Mouse (Mus musculus): ENCODE measurements around the gene Tmem145. TPM values are rescaled to one million over a fixed set of nuclear protein-coding genes. Genes with fewer than 3 reads are reported as not detected.

Tmem145 gene
- polyA plus RNA-seq, 1 experiment from 2014 or later, result 10.6 TPM

GRCm38 (mm10) chr7:25288011-25288410 lies 17.9 kb upstream of the Tmem145 start:
- 99% methylated on average over 12 of the region's 12 CpGs for WGBS
- H3K27ac ChIP-seq (ENCODE audit: low read depth, low read length), result no peak overlapping the region
- ATAC-seq (ENCODE audit: low FRiP score) (no peak), DNase-seq (ENCODE audit: low spot score) (no peak)
- no peak overlapping the region for H3K9ac ChIP-seq (ENCODE audit: low read depth, low read length)
- peaks cover 17% of the 10 kb centered on the region for H3K4me1 ChIP-seq (replicated peaks; ENCODE audit: control insufficient read depth, insufficient read depth, low read length)
- H3K36me3 ChIP-seq (ENCODE audit: control insufficient read depth, insufficient read depth, low read length), result peaks cover 38% of the 10 kb centered on the region
- H3K9me3 ChIP-seq (ENCODE audit: control insufficient read depth, low read length), result no peaks in the 10 kb centered on the region
- no peaks in the 10 kb centered on the region for H3K27me3 ChIP-seq (ENCODE audit: control insufficient read depth, insufficient read depth, low read length)
- H3K4me2 ChIP-seq (replicated peaks; ENCODE audit: low read depth, low read length), result no peak overlapping the region
- no peak overlapping the region for H3K4me3 ChIP-seq (ENCODE audit: low read depth, low read length)

- peaks cover 42% of the 10 kb centered on the region for H3K36me3 ChIP-seq (ENCODE audit: control insufficient read depth, insufficient read depth, low read length)
- no peak overlapping the region for H3K27ac ChIP-seq (ENCODE audit: low read depth, low read length)
- H3K27me3 ChIP-seq (ENCODE audit: control insufficient read depth, insufficient read depth, low read length), result no peaks in the 10 kb centered on the region
- H3K9me3 ChIP-seq (ENCODE audit: control insufficient read depth, low read length), result no peaks in the 10 kb centered on the region
- 96% methylated on average over 3 of the region's 3 CpGs for WGBS
- peaks cover 11% of the 10 kb centered on the region for H3K4me1 ChIP-seq (replicated peaks; ENCODE audit: control insufficient read depth, insufficient read depth, low read length)
- DNase-seq (ENCODE audit: low spot score) (no peak), ATAC-seq (ENCODE audit: low FRiP score) (no peak)
- H3K4me2 ChIP-seq (replicated peaks; ENCODE audit: low read depth, low read length), result no peak overlapping the region
- no peak overlapping the region for H3K4me3 ChIP-seq (ENCODE audit: low read depth, low read length)
- H3K9ac ChIP-seq (ENCODE audit: low read depth, low read length), result no peak overlapping the region
Measured at GRCm38 (mm10) chr7:25288721-25289120, 17.2 kb upstream of the Tmem145 start.

- DNase-seq (ENCODE audit: low spot score), result no peak
- Histone ChIP-seq H3K4me1 (replicated peaks; ENCODE audit: control insufficient read depth, insufficient read depth, low read length) (peaks cover under 1% of the 10 kb centered on the region; the same call in 1 of the 2 replicates), H3K9me3 (ENCODE audit: control insufficient read depth, low read length) (no peaks in the 10 kb centered on the region), H3K27me3 (ENCODE audit: control insufficient read depth, insufficient read depth, low read length) (no peaks in the 10 kb centered on the region), H3K4me3 (ENCODE audit: low read depth, low read length) (no peak overlapping the region), H3K4me2 (replicated peaks; ENCODE audit: low read depth, low read length) (no peak overlapping the region), H3K27ac (ENCODE audit: low read depth, low read length) (no peak overlapping the region), H3K36me3 (ENCODE audit: control insufficient read depth, insufficient read depth, low read length) (peaks cover 42% of the 10 kb centered on the region), H3K9ac (ENCODE audit: low read depth, low read length) (no peak overlapping the region)
- ATAC-seq (ENCODE audit: low FRiP score), result no peak
- 95% methylated on average over 3 of the region's 3 CpGs for WGBS
Measured at GRCm38 (mm10) chr7:25289925-25290324, 16.0 kb upstream of the Tmem145 start.

GRCm38 (mm10) chr7:25290463-25290862 lies 15.4 kb upstream of the Tmem145 start:
- H3K4me2 ChIP-seq (replicated peaks; ENCODE audit: low read depth, low read length), result no peak overlapping the region
- no peak overlapping the region for H3K27ac ChIP-seq (ENCODE audit: low read depth, low read length)
- no peaks in the 10 kb centered on the region for H3K4me1 ChIP-seq (replicated peaks; ENCODE audit: control insufficient read depth, insufficient read depth, low read length)
- no peaks in the 10 kb centered on the region for H3K27me3 ChIP-seq (ENCODE audit: control insufficient read depth, insufficient read depth, low read length)
- 95% methylated on average over 1 of the region's 1 CpGs for WGBS
- ATAC-seq (ENCODE audit: low FRiP score) (no peak), DNase-seq (ENCODE audit: low spot score) (no peak)
- H3K36me3 ChIP-seq (ENCODE audit: control insufficient read depth, insufficient read depth, low read length), result peaks cover 42% of the 10 kb centered on the region
- no peak overlapping the region for H3K9ac ChIP-seq (ENCODE audit: low read depth, low read length)
- no peak overlapping the region for H3K4me3 ChIP-seq (ENCODE audit: low read depth, low read length)
- no peaks in the 10 kb centered on the region for H3K9me3 ChIP-seq (ENCODE audit: control insufficient read depth, low read length)

GRCm38 (mm10) chr7:25290911-25291310 lies 15.0 kb upstream of the Tmem145 start:
- no peaks in the 10 kb centered on the region for H3K27me3 ChIP-seq (ENCODE audit: control insufficient read depth, insufficient read depth, low read length)
- H3K36me3 ChIP-seq (ENCODE audit: control insufficient read depth, insufficient read depth, low read length), result peaks cover 42% of the 10 kb centered on the region
- DNase-seq (ENCODE audit: low spot score), result no peak
- no peak for ATAC-seq (ENCODE audit: low FRiP score)
- no peak overlapping the region for H3K9ac ChIP-seq (ENCODE audit: low read depth, low read length)
- H3K4me1 ChIP-seq (replicated peaks; ENCODE audit: control insufficient read depth, insufficient read depth, low read length), result no peaks in the 10 kb centered on the region
- H3K4me2 ChIP-seq (replicated peaks; ENCODE audit: low read depth, low read length), result no peak overlapping the region
- H3K9me3 ChIP-seq (ENCODE audit: control insufficient read depth, low read length), result no peaks in the 10 kb centered on the region
- H3K4me3 ChIP-seq (ENCODE audit: low read depth, low read length), result no peak overlapping the region
- H3K27ac ChIP-seq (ENCODE audit: low read depth, low read length), result no peak overlapping the region
- 94% methylated on average over 2 of the region's 2 CpGs for WGBS

GRCm38 (mm10) chr7:25292107-25292506 lies 13.8 kb upstream of the Tmem145 start:
- no peaks in the 10 kb centered on the region for H3K9me3 ChIP-seq (ENCODE audit: control insufficient read depth, low read length)
- H3K4me1 ChIP-seq (replicated peaks; ENCODE audit: control insufficient read depth, insufficient read depth, low read length), result no peaks in the 10 kb centered on the region
- H3K36me3 ChIP-seq (ENCODE audit: control insufficient read depth, insufficient read depth, low read length), result peaks cover 40% of the 10 kb centered on the region
- no peak overlapping the region; the same call in 1 of the 2 replicates for H3K4me3 ChIP-seq (ENCODE audit: low read depth, low read length)
- H3K27me3 ChIP-seq (ENCODE audit: control insufficient read depth, insufficient read depth, low read length), result no peaks in the 10 kb centered on the region
- H3K9ac ChIP-seq (ENCODE audit: low read depth, low read length), result no peak overlapping the region
- 67% methylated on average over 7 of the region's 7 CpGs for WGBS
- no peak overlapping the region for H3K4me2 ChIP-seq (replicated peaks; ENCODE audit: low read depth, low read length)
- no peak for ATAC-seq (ENCODE audit: low FRiP score)
- no peak overlapping the region for H3K27ac ChIP-seq (ENCODE audit: low read depth, low read length)
- DNase-seq (ENCODE audit: low spot score), result no peak

GRCm38 (mm10) chr7:25293191-25293739 lies 12.6 kb upstream of the Tmem145 start:
- WGBS, result 93% methylated on average over 9 of the region's 10 CpGs
- H3K27ac ChIP-seq (ENCODE audit: low read depth, low read length), result no peak overlapping the region
- ATAC-seq (ENCODE audit: low FRiP score), result no peak
- H3K4me2 ChIP-seq (replicated peaks; ENCODE audit: low read depth, low read length), result no peak overlapping the region
- no peaks in the 10 kb centered on the region for H3K27me3 ChIP-seq (ENCODE audit: control insufficient read depth, insufficient read depth, low read length)
- no peak for DNase-seq (ENCODE audit: low spot score)
- no peak overlapping the region for H3K4me3 ChIP-seq (ENCODE audit: low read depth, low read length)
- peaks cover 35% of the 10 kb centered on the region for H3K36me3 ChIP-seq (ENCODE audit: control insufficient read depth, insufficient read depth, low read length)
- no peaks in the 10 kb centered on the region for H3K9me3 ChIP-seq (ENCODE audit: control insufficient read depth, low read length)
- no peak overlapping the region for H3K9ac ChIP-seq (ENCODE audit: low read depth, low read length)
- H3K4me1 ChIP-seq (replicated peaks; ENCODE audit: control insufficient read depth, insufficient read depth, low read length), result no peaks in the 10 kb centered on the region

GRCm38 (mm10) chr7:25294495-25294894 lies 11.4 kb upstream of the Tmem145 start:
- no peaks in the 10 kb centered on the region for H3K4me1 ChIP-seq (replicated peaks; ENCODE audit: control insufficient read depth, insufficient read depth, low read length)
- peaks cover 23% of the 10 kb centered on the region for H3K36me3 ChIP-seq (ENCODE audit: control insufficient read depth, insufficient read depth, low read length)
- no peak overlapping the region for H3K27ac ChIP-seq (ENCODE audit: low read depth, low read length)
- no peaks in the 10 kb centered on the region for H3K9me3 ChIP-seq (ENCODE audit: control insufficient read depth, low read length)
- H3K4me2 ChIP-seq (replicated peaks; ENCODE audit: low read depth, low read length), result no peak overlapping the region
- no peak for DNase-seq (ENCODE audit: low spot score)
- no peak overlapping the region for H3K4me3 ChIP-seq (ENCODE audit: low read depth, low read length)
- H3K27me3 ChIP-seq (ENCODE audit: control insufficient read depth, insufficient read depth, low read length), result no peaks in the 10 kb centered on the region
- H3K9ac ChIP-seq (ENCODE audit: low read depth, low read length), result no peak overlapping the region
- WGBS, result 91% methylated on average over 4 of the region's 4 CpGs
- no peak for ATAC-seq (ENCODE audit: low FRiP score)

GRCm38 (mm10) chr7:25294960-25295722 lies 10.8 kb upstream of the Tmem145 start:
- Histone ChIP-seq H3K4me1 (replicated peaks; ENCODE audit: control insufficient read depth, insufficient read depth, low read length) (no peaks in the 10 kb centered on the region), H3K9me3 (ENCODE audit: control insufficient read depth, low read length) (no peaks in the 10 kb centered on the region), H3K27me3 (ENCODE audit: control insufficient read depth, insufficient read depth, low read length) (no peaks in the 10 kb centered on the region), H3K9ac (ENCODE audit: low read depth, low read length) (no peak overlapping the region), H3K27ac (ENCODE audit: low read depth, low read length) (no peak overlapping the region), H3K4me2 (replicated peaks; ENCODE audit: low read depth, low read length) (no peak overlapping the region), H3K4me3 (ENCODE audit: low read depth, low read length) (no peak overlapping the region), H3K36me3 (ENCODE audit: control insufficient read depth, insufficient read depth, low read length) (peaks cover 19% of the 10 kb centered on the region)
- DNase-seq (ENCODE audit: low spot score) (no peak), ATAC-seq (ENCODE audit: low FRiP score) (no peak)
- 90% methylated on average over 12 of the region's 12 CpGs for WGBS

Data from hindbrain, embryonic 11.5 days (tissue).